Mouse (Mus musculus) lung, postnatal 25 days (tissue): ENCODE data around the gene Runx3.

Experiments
- DNase-seq: peaks from one replicate; pipeline ENCODE4 v3.0.0; 2022; ENCODE audit warnings: low spot score

Gene Runx3

DNA sequence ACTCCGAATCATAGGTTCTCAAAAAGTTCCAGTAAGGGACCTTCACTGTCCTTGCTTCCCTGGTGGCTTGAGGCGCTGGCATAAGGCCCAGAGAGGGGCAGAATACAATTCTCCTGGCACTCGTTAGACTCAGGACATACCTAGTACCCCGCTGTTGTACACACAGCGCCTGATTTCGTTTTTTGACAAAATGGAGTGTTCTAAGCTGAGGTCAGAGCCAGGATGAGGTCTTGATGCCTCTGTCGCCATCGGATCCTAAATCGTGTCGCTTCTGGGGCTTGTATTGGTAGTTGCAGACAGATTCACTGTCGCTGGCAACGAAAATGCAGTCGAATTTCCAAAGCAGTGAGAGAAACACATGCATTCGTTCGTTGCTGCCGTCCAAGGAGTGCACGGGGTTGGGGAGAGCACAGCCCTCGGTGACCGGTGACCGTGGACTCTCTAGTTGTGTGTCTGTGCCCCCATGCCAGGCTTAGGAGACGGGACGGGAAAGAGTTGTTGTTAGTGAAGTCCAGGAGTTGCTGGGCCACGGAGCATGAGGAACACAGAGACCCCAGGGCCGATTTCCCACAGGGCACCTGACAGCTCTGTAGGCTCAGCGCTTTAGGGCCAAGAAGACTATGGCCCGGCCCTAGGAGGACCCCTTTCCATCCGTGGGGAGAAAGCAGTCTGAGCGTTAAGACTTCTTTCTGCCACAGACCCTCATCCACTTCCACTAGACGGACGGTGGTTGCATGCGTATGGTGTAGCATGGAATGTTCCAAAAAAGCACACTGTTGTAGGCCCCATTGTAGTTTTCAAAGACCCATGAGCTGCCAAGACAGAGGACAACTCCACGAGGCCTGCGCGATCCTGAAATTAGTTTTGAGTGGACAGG is 30.9 kb downstream of the Runx3 start:
- no peak for DNase-seq

- DNase-seq: peak; percentile 27
These were observed 31.6 kb downstream of the Runx3 start for GRCm38 (mm10) chr4:135151988-135152594.

DNA sequence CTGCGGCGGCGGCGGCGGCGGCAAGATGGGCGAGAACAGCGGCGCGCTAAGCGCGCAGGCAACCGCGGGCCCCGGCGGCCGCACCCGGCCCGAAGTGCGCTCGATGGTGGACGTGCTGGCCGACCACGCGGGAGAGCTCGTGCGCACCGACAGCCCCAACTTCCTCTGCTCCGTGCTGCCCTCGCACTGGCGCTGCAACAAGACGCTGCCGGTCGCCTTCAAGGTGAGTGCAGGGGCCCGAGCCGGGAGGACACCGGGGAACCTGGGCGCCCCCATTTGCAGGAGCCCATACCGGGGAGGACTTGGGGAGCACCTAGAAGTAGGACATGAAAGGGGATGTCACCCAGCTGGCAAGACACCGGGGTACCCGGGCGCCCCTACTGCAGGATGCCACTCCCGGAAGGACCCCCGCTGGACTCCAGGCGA is 32.4 kb downstream of the Runx3 start:
- peak; percentile 19 for DNase-seq

DNA sequence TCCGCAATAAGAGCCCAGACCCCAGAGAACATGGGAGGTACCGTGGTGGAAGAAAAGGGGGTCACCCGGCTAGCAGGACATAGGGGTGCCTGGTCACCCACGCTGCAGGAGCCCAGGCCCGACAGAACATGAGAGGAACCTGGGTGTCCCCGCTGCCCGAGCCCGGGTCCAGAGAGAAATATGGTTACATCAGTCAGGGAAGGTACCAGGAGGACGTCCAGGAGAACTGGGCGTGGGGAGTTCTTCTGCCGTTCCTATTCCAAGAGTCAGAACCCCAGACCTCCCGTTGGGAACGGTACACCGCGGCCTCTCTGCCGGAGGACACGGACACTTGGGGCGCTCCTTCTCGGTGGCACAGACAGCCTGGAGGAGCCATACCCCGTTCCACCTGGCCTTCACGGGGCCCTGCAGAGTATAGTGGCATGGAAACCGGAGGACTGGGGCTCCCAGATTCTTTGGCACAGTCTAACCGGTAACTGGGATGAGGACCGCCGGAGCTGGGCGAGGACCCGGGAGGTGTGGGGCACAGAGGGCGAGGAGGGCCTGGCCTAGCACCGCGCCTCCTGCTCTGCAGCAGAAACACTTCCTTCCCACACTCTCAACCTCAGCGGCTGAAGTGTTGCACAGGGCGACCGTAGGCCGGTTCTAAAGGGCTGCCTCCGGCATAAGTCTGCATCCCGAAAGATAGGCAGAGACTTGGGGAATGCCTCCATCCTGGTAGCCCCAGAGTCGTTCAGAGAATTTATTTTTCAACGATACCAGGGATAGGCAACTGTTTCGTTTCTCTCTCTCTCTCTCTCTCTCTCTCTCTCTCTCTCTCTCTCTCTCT is 33.0 kb downstream of the Runx3 start:
- no peak for DNase-seq

DNA sequence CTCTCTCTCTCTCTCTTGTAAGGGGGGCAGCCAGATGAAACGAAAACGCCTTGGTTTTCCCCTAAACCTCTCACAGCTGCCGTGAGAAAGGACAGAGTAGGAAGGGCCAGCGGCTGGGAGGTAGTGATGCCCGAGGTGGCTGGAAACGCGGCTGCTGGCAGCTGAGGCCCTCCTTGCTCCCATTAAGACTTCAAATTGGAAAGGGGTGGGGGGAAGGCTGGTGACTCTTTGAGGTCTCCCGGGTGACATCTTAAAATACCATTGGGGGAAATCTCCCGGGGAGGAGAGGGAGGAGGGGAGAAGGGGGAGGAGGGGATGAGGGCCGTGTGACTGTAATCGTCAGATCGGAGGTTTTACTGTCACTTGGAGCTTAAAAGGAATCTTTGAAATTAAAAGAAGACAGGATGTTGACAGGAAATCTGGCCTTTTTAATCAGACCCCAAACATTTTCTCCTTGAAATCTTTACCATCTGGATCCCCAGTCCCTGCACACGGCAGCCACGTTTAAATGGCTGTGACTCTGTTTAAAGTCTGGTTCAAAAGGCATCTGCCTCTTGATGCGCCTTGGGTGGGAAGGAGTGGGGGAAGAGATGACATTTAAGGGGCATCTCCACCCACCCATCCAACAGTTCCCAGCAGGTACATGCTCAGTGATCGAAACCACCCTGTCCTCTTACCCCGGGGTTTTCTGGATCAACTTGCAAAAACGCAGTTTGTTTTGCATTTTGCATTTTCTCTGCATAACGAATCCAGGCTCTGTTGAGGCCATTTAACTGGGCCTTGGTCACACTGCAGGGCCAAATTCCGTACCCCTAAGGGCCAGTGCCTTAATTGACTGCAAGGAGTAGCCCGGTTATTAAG is 33.9 kb downstream of the Runx3 start:
- no peak for DNase-seq

- no peak for DNase-seq
These were observed 34.8 kb downstream of the Runx3 start for GRCm38 (mm10) chr4:135155106-135155800.

DNA sequence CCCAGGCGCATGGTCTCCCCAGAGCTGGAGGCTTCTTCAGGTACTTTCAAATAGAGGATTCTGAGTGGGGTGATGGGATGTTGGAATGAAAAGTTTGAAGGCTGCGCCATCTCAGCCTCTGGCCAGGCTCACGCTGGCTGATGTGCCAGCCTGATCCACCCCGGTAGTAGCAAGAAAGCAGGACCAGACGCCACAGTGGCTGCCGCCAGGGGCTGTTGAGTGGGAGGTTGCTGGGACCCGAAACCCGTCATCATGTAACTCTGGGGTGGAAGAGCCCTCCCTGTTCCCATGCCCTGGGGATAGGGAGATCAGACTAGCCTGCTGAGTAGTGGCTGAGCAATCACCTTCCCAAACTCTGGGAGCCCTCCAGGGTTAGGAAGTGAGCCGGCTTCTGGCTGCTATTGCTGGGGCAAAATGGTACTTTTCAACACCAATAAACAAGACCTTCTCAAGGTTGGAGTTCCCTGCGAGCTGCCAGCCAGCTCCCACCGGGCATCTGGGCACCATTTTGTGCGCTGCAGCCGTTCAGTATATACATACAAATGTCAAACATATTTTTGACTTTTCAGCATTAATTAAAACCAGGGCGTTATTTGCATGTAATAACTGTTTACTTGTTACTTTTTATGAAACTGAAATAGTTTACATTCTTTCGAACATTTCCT is 35.5 kb downstream of the Runx3 start:
- no peak for DNase-seq

DNA sequence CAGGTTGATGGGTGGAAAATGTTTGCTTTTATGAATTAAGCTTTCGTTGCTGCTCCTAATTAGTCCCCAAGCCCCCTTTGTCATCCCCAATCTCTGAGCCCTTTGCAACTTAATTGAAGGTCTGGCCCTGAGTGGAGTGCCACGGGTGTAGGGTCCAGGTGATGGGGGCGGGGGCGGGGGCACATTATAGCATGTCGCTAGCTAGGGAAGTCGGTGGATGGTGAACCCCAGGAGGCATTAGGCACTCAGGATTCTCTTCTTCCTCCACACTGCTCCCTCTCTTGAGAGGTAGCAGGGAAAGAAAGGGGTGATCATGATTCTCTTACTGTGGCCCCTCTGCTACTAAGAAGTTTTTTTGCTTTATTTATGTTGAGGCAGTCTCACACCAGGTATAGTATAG is 36.1 kb downstream of the Runx3 start:
- DNase-seq: no peak

DNA sequence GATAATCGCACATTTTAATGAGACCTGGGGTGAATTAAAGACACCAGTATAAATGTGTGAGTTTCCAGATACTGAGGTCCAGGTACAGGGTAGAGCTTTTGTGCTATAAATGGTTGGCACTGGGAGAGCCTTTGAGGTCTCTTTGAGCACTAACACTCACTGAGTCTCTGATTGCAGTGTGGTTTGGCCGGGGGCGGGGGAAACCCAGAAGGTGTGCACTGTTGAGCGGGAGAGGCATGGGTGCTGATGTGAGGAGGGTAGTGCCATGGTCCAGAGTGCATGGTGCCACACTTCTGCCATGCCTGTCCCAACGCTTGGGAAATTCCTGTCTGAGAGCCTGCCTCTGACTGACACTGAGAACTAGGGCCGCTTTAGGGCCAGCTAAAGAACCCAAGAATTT is 36.9 kb downstream of the Runx3 start:
- no peak for DNase-seq

GRCm38 (mm10) chr4:135158724-135159409 is 38.4 kb downstream of the Runx3 start:
- DNase-seq: no peak

DNA sequence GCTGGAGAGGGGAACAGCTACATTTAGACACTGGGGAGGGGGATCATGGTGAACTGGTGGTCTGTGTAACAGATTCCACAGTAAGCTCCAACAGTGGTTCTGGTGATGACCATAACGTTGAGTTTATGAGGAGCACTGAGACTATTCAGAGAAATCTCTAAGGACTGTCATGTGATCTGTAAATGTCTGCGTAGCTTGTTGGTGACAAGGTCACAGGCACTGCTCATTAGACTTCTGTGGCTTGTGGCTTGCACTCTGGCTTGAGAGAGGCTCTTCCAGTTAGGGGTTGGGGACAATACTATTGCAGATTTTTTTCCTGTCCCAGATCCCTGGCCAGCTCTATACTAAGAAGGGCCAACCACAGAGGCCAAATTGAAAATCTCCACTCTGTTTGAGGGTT is 39.2 kb downstream of the Runx3 start:
- no peak for DNase-seq

DNA sequence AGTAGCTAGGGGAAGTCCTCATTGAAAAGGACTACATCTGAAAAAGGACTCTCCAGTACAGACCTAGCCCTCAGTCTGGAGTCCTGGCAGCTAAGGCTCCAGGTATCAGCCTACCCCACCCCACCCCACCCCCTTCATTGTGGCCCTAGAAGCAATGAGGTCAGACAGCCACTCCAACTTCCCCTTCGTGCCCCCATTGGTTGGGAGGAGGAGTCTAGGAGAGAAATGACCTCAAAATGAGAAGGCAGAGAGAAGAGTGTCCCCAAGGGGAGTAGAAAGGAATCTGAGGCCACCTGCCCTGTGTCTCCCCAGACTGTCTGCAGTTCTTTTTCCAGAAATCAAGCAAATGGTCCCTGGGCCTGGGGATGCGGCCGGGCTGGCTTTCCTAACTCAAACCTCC is 39.7 kb downstream of the Runx3 start:
- no peak for DNase-seq

DNA sequence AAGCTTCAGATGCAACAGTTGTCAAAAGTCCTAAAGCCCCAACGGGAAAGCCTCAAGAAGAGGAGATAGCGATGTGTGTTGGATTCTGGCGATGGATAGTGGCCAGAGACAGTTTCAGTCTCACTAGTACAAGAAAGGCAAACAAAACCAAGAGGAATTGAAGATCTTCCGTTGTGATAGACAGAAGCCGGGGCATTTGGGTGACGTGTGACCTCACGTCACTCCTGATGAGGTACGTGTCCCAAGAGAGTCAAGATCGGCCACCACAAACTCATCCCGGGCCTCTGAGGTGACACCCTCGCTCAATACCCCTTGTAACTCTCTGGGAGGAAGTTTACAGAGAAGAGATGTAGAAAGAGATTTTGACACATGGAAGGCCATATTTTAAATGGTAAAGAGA is 41.0 kb downstream of the Runx3 start:
- no peak for DNase-seq

- DNase-seq: no peak
These were observed 45.3 kb downstream of the Runx3 start for GRCm38 (mm10) chr4:135165761-135166160.

DNA sequence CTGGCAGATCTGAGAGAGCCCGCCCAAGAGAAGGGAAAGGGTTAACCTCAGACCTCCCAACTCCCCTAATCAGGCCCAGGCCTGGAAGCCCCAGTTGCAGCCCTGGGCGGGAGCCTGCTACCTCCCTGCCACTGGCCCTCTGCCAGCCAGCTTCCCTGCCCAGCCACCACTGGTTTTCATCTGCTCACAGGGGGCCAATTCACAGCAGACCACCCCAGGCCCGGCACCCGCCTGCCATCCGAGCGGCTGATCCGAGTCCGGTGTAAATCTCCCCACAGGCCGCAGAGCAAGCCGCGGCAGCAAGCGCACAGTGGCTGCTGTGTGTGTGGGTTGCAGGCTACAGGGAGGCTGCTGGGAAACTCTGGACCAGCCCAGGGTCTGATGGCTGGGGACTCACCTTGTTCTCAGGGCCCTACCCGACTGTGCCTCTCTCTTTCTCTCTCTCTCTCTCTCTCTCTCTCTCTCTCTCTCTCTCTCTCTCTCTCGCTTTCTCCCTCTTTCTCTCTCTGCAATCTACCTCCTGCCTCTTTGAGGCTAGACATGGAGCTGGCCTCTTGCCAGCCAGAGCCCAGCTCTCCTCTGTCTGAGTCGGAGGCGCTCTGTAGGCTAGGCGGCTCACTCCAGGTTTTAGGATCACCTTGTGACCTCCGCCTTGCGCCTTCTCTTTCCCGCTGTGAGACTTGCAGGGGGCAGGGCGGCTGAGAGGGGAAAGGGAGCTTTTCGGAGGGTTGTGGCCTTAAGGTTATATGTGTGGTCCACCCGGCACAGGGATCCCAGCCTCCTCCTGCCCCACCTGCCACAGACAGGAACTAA is 46.2 kb downstream of the Runx3 start:
- no peak for DNase-seq

- no peak for DNase-seq
These were observed 47.5 kb downstream of the Runx3 start for GRCm38 (mm10) chr4:135167816-135168527.

GRCm38 (mm10) chr4:135169096-135169495 is 48.6 kb downstream of the Runx3 start:
- DNase-seq: no peak

- DNase-seq: no peak
These were observed 49.0 kb downstream of the Runx3 start for GRCm38 (mm10) chr4:135169501-135169900.
